Mouse (Mus musculus): ENCODE data around the gene Glcci1.

Glcci1 gene

GRCm38 (mm10) chr6:8509551-8509950, at the start of gene Glcci1:
Gene Glcci1, plus strand, starts transcription at chr6:8509600.
- no peak for DNase-seq (ENCODE audit: low spot score in 2 of 2)

GRCm38 (mm10) chr6:8462447-8462846, 47.0 kb upstream of the Glcci1 start:
- DNase-seq (ENCODE audit: low spot score in 2 of 2) = no peak

GRCm38 (mm10) chr6:8465388-8465787, 44.0 kb upstream of the Glcci1 start:
- no peak for DNase-seq (ENCODE audit: low spot score in 2 of 2)

DNA sequence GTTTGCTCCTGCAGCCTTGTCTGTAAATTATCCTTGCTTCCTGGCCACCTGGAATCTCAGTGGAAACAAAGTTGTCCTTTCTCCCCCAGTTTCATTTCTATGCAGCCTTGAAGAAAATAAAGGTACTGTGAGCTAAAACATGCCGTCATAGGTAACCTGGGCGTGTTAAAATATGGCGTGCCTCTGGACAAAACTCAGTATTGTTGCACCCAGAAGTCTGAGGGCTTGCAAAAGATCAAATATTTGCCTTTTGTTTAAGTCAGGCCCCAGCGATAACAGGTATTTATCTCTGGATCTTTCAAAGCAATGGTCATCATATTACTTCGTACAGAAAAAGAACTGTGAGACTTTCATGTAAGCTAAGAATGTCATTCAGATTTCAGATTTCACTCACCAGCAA, 43.4 kb upstream of the Glcci1 start:
- no peak for DNase-seq (ENCODE audit: low spot score in 2 of 2)

DNA sequence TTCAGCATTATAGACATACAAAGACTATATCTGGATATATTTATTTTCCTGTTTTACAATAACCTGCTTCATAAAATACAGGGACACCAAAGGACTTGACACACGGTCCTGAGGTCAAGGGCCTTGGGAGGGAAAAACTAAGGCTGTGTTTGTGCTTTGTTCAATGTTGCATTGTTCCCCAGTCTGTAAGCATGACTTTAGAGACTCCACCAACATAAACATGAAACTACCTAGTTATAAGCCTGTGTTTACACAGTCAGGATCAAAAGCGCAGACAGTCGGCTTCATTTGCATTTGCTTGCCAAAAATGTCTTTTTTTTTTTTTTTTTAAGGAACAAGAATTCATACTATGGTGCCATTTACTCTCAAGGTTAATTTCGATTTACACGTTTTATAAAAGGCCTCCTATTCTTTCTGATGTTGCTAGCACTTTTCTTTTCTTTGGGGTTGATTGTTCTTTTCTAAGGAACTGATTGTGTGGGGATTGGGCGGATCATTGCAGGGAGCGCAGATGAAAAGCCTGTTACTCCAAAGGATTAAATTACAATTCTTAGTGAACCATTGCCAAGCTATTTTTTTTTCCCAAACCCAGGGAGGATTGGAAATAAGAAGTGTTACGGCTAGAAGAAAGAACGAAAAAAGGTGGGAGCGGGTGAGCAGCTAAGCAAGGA, 41.6 kb upstream of the Glcci1 start:
- DNase-seq (ENCODE audit: low spot score in 2 of 2) = no peak

- no peak for DNase-seq (ENCODE audit: low spot score in 2 of 2)
Measured at GRCm38 (mm10) chr6:8469918-8470317, 39.5 kb upstream of the Glcci1 start.

DNA sequence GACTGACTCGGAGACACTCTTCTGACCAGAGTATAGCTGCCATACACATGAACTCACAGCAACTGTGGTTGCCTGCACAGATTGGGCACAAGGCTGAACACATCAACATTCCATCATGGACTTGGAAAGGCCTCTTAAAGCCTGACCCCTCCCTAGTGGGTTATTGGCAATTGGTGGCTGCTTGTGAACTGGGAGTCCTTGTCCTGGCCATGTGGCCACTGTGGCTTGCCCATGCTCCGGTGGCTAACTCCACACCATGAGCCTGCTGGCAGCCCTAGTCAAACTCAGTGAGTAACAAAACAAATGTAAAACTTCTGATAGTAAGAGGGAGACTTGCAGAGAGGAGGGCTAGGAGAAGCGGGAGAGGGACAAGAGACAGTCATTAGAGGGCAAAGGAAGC, 37.3 kb upstream of the Glcci1 start:
- DNase-seq (ENCODE audit: low spot score in 2 of 2) = no peak

GRCm38 (mm10) chr6:8472915-8473314, 36.5 kb upstream of the Glcci1 start:
- no peak for DNase-seq (ENCODE audit: low spot score in 2 of 2)

DNA sequence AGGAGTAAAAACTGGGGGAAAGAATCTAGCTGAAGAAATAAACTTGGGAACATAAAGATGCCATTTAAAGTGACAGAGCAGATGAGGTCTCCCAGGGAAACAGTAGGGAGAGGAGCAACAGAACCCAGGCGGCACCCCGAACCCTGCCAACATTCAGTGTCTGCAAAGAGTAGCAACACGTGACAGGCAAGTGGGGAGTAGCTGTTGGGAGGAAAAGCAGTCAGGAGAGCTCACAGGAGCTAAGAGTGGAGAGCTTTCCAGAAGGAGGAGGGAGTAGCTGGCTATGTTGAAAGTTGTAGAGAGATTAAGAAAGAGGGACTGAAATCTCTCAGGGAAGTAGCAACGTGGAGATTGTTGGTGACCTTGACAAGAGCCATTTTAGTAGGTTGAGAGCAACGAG, 35.9 kb upstream of the Glcci1 start:
- DNase-seq (ENCODE audit: low spot score in 2 of 2) = peak in 1 of 2 experiments; percentile 16

DNA sequence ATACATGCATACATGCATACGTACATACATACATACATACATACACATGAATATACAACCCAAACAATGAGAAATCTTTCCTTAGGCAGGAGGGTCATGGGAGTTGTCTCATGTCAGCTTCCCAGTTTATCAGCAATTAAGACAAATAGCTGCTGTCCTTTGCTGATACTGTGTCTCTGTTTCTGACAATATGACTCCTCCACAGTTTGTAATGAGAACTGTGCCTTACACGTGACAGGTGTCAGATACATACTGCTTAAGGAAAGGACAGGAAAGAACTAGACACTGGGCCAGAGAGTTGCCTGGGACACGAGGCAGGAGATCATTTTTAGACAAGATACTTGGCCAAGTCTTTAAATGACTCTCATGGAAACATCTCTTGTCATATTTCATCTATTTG, 35.1 kb upstream of the Glcci1 start:
- no peak for DNase-seq (ENCODE audit: low spot score in 2 of 2)

DNA sequence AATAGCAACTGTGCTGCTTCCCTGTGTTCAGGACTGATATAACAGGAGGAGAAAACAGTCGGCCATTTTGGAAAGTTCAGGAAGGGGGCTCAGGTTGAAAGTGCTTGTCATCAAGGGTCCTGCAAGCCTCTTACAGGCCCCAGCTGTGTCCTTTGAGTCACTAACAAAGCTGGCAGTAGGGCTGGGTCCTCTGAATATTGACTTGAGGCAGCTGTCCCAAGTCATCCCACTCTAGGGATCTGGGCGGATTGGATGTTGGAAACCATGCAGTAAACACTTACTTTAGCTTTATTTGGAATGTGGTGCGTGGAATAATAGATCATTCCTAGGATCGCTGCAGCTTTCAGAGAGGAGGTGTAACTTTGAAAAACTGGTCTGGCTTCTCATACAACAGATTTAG, 34.6 kb upstream of the Glcci1 start:
- no peak for DNase-seq (ENCODE audit: low spot score in 2 of 2)

GRCm38 (mm10) chr6:8479176-8479575, 30.2 kb upstream of the Glcci1 start:
- no peak for DNase-seq (ENCODE audit: low spot score in 2 of 2)

GRCm38 (mm10) chr6:8484437-8485275, 24.7 kb upstream of the Glcci1 start:
- DNase-seq (ENCODE audit: low spot score in 2 of 2) = no peak

DNA sequence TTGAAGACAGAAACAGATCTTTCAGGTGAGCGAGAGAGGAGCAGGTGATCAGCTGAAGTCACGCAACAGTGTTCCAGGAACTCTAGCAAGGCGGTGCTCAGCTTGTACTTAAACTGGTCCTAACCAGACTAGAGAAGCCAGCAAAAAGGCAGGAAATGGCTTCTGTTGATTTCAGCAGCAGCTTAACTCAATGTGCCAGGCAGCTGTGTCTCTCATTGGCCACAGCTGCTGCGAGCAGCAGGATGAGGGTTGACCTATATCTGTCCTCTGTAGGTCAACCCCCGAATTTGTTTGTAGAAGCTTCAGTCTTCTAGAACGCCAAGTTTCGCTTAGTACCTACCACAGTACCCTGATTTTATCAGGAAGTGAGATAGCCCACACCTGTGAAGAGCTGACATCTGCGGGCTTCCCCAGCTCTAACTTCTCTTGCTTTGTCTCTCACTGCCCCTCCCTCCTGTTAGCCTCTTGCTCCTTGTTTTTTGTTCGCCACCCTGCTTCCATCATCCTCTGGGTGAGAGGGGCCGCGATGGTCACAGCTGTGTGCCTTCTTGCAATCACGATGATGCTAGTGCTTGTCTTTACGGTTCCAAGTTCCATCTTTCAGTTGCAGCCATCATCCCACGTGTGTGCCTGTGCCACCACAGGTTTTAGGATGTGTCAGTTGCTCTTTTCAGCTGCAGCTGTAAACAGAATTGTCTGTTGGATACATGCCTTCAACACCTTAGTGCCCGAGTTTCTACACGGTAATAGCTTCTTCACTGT, 23.8 kb upstream of the Glcci1 start:
- DNase-seq (ENCODE audit: low spot score in 2 of 2) = no peak

DNA sequence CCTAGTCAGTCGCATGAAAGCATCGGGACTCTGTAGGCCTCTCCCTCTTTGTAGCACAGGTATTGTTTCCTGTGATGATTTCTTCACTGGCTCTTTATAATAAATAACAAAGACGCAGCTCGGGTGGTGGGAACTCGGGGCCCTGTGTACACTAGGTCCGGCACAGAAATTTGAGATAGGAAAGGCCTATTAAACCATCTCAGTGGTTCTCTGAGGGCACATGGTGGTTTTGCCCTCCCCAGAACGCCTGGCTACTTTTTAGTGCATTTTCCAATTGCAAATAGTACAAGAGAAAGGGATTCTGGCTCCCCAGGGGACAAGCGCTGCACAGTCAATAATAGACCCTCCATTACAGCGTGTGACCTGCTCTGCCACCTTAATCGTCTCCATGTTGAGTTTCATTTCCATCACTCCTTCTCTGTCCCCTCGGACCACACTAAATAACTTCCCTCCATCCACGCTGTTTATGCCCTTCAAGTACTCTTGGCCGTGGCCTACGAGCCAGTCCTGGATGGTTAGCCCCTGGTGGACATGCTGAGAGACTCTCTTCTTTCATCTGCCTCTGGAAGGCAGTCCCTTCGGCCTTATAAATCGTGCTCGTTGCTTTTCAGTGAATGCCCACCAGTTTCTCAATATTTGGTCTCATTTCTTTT, 22.9 kb upstream of the Glcci1 start:
- DNase-seq (ENCODE audit: low spot score in 2 of 2) = no peak

- no peak for DNase-seq (ENCODE audit: low spot score in 2 of 2)
Measured at GRCm38 (mm10) chr6:8487044-8487853, 22.2 kb upstream of the Glcci1 start.

DNA sequence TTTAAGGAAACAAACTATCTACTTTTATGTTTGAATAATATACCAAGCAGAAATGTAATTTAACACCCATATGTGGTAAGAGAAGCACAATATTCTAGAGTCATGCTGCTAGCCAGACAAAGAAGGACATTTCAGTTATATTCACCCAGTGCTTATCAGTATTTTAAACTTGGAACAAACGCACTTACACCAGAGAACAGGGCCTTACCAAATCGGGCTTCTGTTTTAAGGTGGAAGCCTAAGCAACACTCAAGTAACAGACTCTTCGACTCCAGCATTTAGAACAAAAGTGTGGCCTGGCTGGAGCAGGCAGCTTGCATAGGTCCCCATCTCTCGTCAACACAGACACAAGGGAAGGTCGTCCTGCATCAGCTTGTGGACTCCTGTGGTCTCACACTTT, 21.2 kb upstream of the Glcci1 start:
- DNase-seq (ENCODE audit: low spot score in 2 of 2) = no peak

DNA sequence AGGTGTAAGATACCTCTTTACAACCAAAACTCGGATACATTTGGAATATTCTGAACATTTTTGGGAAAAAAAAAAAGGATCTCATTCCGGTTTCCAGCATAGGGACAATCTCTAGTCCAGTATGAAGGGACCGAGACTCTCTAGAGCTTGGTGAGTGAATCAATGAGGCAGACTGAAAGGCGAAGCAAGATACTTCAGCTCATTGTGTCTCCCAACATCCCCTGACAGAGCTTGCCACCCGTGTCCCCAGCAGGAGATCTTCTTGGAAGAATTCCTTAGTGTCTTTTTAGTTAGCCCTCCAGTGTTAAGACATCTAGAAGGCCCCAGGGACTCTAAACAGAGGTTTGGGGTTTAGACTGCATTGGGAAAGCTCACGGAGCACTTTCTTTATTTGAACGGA, 20.1 kb upstream of the Glcci1 start:
- no peak for DNase-seq (ENCODE audit: low spot score in 2 of 2)

- no peak for DNase-seq (ENCODE audit: low spot score in 2 of 2)
Measured at GRCm38 (mm10) chr6:8489938-8490585, 19.3 kb upstream of the Glcci1 start.

- no peak for DNase-seq (ENCODE audit: low spot score in 2 of 2)
Measured at GRCm38 (mm10) chr6:8492248-8492647, 17.2 kb upstream of the Glcci1 start.

Data from frontal cortex, postnatal 36 days (tissue).